Mouse (Mus musculus) urinary bladder, adult 2 months (tissue): ENCODE data around the gene Trim27. TPM values are rescaled to one million over a fixed set of nuclear protein-coding genes. Genes with fewer than 3 reads are reported as not detected.

Source experiments
- DNase-seq: peaks from one replicate; pipeline ENCODE4 v3.0.0; 2022; ENCODE audit warnings: low spot score
- polyA plus RNA-seq: library from polyadenylated mRNA; depleted of rRNA; stranded (reverse); fragments of >200 nt; gene quantifications from 2 replicates; pipeline ENCODE4 v1.2.3, GENCODE M21; 2012; rRNA removed

The Trim27 gene
- polyA plus RNA-seq, 1 experiment: 48.2 TPM

DNA sequence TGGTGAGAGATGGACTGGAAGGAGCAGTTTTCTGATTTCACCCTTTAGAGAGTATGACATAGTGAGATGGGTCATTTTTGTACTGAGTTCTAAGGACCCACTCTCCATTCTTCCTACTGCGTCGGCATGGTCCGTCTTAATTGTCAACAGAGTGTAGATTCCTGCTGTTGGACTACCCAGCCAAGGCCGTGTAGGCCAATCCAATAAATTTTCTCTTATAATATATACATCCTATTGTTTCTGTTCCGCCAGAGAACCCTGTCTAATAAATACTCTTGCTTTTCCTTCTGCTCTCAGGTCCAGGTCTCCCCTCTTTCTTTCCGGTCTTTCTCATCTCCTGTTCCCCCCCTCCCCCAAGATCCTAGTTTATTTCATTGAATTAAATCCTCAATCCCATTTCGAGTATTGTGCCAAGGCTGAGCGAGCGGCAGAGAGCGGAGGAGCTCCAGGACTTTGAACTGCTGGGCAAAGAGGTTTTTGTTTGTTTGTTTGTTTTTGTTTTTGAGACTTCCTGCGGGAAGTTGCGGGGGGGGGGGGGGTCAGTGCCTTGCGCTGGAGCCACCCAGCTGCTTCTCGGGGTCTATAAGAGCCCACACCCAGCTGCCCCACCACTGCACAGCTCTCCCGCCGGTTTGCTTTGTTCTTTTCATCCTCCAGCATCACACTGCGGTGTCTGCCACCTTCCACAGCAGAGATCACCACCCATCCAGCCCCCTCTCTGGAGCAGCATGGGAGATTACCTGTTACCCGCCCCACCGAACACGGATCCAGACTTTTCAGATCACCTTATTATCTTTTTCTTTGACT, 42.6 kb downstream of the Trim27 start:
- no peak for DNase-seq

DNA sequence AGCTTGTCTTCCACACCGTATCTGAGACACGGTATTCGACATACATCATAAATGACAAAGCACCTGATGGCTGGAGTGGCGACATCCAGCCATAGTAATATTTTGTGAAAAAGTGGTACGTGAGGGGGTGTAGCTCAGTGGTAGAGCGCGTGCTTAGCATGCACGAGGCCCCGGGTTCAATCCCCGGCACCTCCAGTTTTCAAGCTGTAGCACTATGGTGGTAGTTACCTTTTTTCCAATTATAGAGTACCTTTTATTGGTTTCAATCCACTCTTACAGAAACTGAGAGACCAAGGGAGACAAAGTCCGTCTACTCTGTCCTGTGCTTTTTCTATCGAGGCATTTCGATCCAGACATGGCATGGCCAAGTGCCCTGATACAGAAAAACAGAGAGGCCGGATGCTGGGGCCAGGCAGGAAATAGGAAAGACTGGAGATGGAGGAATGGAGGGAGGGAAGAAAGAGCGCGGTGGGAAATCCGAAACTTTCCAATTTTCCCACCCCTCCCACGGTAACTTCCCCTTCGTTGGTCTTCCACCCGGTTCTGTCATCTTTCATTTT, 43.3 kb downstream of the Trim27 start:
- DNase-seq: peak; percentile 75

DNA sequence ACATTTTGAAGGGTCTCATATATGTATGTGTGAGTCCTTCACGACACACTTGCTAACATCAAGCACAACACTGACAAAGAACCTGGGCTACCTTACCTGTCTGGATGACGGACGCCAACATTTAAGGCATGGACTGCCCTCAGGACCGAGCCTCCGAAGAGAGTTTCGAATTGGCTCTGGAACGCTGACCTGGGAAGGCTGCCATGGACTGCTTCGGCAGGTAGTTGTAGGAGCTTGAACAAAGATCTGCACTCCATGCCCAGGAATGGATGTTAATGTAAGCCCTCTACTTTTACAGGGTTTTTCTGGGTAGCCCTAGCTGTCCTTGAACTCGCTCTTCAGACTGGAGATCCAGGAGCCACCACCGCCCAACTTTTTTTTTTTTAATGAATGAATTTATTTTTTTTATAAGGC, 44.0 kb downstream of the Trim27 start:
- DNase-seq: no peak

DNA sequence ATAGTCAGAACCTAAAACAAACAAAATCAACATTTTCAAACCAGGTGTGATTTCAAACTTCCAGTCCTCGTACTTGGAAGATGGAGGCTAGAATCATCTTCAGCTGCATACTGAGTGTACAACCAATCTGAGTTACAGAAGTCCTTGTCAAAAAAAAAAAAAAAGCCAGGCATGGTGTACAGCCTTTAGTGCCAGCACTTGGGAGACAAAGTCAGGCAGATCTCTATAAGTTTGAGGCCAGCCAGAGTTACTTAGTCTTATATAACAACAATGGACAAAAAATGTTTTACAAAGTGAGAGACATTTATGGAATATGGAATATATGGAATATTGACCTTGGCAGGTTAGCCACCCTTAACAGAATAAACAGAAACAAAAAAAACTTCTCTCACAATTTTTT, 45.1 kb downstream of the Trim27 start:
- no peak for DNase-seq

DNA sequence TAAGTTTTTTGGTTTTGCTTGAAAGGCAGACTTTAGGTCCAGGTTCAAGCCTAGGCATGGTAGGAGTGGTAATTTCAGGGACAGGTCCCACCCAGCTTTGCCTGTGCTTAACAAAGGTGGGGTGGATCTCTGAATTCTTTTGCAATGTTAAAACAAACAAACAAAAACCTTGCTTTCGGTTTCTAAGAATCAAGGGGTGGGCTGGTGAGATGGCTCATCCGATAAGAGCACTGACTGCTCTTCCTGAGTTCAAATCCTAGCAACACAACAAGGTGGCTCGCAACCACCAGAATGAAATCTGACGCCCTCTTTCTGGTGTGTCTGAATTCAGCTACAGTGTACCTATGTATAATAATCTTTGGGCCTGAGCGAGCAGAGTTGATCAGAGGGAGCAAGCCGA, 46.0 kb downstream of the Trim27 start:
- no peak for DNase-seq

DNA sequence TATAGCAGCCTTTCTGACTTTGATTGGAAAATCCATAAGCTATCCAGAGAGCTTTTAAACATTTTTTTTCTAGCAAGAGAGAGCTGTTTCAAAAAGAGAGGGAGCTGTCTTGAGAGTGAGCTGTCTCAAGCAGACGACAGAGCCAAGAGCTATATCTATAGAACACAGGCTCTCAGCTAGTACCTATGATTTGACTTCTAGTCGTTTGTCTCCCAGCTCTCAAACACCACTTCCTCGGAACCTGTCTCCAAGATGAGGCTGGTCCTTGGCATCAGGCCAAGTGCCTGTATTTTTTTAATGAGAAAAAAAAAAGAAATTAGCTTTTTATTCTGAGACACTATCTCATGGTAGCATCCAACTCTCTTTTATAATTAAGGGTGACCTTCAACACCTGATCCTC, 46.8 kb downstream of the Trim27 start:
- no peak for DNase-seq

DNA sequence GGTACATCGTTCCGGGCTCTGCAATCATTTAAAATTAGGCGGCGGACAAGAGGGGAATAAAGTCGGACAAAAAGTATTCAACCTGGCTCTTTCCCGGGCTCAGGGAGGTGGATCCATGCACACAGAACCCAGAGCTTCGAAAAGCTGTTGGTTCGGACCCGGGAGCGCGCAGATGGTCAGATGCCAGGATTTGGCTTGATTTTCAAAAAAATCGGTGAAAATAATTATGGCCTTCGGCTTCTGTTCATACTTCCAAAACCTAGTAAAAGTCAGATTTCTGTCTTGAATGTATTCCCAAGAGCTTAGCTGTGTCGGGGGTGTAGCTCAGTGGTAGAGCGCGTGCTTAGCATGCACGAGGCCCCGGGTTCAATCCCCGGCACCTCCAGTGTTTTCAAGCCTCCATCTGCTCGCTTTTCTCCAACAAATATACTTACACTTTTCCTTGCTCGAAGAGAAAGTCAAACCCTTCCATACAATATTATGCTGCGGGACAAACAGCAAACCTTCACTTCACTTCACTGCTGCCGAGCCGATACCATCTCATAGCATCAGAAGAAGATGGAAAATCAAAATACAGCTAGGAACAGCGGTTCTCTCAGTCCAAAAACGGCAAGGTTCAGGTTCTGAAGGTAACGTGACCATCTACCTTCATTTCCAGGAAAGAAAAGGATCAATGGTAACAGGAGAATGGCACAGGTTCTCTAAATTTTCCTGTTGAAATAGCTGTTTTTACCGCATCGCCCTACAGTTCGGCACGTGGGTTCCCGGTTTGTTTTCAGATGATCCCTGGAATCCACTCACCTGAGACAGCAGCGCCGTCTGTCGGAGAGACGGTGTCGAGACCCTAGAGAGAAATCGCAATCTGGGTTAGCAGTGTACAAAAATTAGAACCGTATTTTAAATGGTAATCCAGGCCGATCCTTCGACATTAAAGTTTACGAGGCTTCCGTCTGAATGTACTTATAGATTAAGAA, 54.8 kb downstream of the Trim27 start:
- DNase-seq: peak; percentile 50

DNA sequence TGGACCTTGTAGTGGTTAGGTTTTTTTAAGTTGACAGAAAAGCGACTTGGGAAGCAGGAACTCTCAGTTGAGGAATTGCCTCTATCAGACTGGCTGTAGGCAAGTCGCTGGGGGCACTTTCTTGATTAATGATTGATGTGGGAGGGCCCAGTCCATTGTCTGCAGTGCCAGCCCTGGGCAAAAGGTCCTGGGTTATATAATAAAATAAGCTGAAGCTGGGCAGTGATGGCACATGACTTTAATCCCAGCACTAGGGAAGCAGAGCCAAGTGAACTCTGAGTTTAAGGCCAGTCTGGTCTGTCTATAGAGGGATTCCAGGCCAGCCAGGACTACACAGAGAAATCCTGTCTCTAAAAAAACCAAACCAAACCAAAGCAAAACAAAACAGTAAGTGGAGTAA, 57.5 kb downstream of the Trim27 start:
- no peak for DNase-seq

DNA sequence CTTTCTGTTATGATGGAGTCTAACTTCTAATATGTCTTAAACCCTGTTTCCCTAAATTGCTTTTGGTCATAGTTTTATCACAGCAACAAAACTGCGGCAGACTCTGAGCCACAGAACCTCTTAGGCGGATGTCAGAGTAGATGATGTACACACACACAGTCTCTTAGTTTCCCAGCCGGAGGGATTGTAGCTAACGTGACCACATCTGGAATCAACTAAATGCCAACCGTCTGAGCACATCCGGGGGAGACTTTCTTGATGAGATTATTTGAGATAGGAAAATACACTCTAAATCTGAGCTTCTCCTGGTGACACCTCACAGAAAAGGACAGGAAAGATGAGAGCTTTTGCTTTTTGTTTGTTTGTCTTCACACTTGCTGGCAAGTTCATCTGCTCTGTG, 57.9 kb downstream of the Trim27 start:
- no peak for DNase-seq

DNA sequence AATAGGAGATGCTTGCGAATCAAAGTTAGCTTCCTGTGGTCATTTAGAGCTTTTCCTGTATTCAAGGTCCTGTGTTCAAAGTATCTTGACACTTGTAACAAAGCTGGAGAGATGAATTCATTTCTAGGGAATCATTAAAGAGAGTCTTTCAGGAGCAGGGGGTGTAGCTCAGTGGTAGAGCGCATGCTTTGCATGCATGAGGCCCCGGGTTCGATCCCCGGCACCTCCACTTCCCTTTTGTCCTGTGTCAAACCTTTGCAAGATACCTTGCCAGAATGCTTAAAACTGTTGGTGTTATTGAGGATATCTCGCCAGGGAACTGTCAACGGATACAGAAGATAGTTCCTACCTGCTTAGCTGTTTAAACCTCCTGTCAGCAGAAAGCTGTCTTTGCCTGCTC, 61.5 kb downstream of the Trim27 start:
- DNase-seq: no peak

DNA sequence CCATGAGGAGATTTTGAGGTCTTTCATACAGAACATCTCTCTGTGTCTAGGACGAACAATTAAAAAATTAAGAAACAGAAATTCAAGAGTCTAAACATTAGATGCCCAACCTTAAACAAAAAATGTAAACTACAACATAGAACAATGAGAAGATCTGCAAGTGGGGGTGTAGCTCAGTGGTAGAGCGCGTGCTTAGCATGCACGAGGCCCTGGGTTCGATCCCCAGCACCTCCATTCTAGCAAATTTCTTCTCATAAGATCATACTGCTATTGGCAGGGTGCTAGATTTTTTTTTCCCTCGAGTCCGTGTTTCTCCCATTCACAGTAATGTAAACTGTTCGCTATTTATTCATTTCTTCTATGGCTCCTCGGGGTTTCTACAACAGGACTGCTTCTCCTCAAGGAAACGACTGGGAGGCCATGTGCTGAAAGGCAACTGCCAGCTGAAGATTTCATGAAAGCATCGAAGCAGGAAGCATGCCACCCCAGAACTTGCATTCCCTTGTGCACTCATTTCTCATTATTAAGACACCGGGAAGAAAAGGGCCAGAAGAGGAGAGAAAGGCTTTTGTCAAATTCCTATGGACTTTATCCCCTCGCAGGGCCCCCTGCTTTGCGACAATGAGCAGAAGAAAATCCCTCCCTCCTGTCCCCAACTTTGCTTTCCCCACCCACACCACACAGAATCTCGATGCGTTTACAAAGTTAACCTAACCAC, 63.3 kb downstream of the Trim27 start:
- no peak for DNase-seq

DNA sequence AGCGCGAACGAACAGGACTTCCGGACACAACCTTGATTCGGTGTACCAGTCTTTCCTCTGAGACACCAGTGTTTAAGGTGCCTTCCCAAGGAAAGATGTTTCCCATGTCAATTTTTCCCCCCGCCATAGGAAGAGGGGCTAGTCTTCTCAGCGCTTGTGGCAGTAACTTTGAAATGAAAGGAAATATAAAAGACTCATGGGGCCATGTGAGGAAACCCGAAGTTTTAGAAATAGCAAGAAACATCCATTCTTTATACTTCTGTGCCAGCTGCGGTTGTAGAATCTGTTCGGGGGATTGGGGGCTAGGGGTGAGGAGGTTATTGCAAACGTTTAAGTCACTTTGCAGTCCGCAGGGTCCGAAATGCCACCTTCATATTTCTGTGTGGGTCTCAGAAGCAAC, 64.0 kb downstream of the Trim27 start:
- DNase-seq: no peak

DNA sequence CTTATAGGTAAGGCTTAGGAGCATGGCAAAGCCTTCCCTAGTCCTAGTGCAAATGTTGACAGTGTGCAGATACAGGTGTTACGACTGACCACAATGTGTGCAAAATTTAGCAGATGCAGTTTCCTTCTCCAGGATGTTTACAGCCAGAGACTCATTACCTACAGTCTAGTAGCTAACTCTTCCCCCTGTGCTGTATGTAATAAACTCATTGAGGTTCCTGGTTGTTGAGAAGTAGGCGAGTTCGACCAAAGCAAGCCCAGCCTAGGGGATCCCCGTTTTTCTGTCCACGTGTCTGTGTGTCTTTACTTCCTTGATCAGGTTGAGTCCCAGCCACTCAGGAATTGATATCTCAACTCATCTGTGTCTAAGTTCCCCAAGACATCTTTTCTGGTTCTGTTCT, 64.8 kb downstream of the Trim27 start:
- DNase-seq: no peak

Other genes starting within 250 kb of the Trim27 start
- not detected in 2 replicates for gene Olfr1370, start 104.5 kb upstream of the Trim27 start, polyA plus RNA-seq
- gene Olfr1369-ps1, start 68.0 kb upstream of the Trim27 start, polyA plus RNA-seq: not detected in 2 replicates
- not detected in 2 replicates for gene Olfr263, start 49.8 kb upstream of the Trim27 start, polyA plus RNA-seq
- not detected in 2 replicates for gene Olfr1368, start 33.6 kb upstream of the Trim27 start, polyA plus RNA-seq
- gene Gpx5, start 113.3 kb downstream of the Trim27 start, polyA plus RNA-seq: 0.10 TPM in 1 of 2 replicates, not detected in the other
- gene Gpx6, start 132.7 kb downstream of the Trim27 start, polyA plus RNA-seq: not detected in 2 replicates
- gene Olfr1367, start 167.5 kb downstream of the Trim27 start, polyA plus RNA-seq: not detected in 2 replicates
- gene Zscan12, start 183.4 kb downstream of the Trim27 start, polyA plus RNA-seq: 7.9 and 8.0 TPM in 2 replicates
- 56.6 and 76.3 TPM in 2 replicates for gene Zkscan3, start 223.3 kb downstream of the Trim27 start, polyA plus RNA-seq